Mouse (Mus musculus) MEL (cell line): ENCODE measurements around the gene Slc13a4. TPM values are rescaled to one million over a fixed set of nuclear protein-coding genes. Genes with fewer than 3 reads are reported as not detected.

Experiments used
- DNase-seq: peaks from one replicate; pipeline ENCODE4 v3.0.0; 2011; ENCODE audit warnings: low read depth, low spot score
- H3K27ac ChIP-seq: 2 replicates; pipeline ENCODE4 v1.5.1; 2012; ENCODE audit warnings: low read depth, mild to moderate bottlenecking, control low read depth, low read length, moderate library complexity; ENCODE audit not compliant: control insufficient read depth
- H3K27me3 ChIP-seq, 2 experiments: fragments of 150-350 bp in 1 of 2; sonication (generic) in 1 of 2; 2 replicates each; pipeline ENCODE4 v1.6.1; 2012; ENCODE audit warnings: low read length in 2 of 2, mild to moderate bottlenecking in 2 of 2, improper control_type of control experiment in 1 of 2, moderate library complexity in 1 of 2; ENCODE audit not compliant: insufficient read depth in 2 of 2, control insufficient read depth in 1 of 2
- H3K36me3 ChIP-seq, 2 experiments: 2 replicates each; pipeline ENCODE4 v1.6.1; 2012 to 2014; ENCODE audit warnings: low read length in 2 of 2, improper control_type of control experiment in 1 of 2, inconsistent platforms in 1 of 2, mild to moderate bottlenecking in 1 of 2; ENCODE audit not compliant: insufficient read depth in 2 of 2, control insufficient read depth in 1 of 2
- H3K4me1 ChIP-seq, 2 experiments: fragments of 150-350 bp in 1 of 2; sonication (generic) in 1 of 2; 2 replicates each; pipeline ENCODE4 v1.6.1; 2012; ENCODE audit warnings: low read length in 2 of 2, improper control_type of control experiment in 1 of 2, mild to moderate bottlenecking in 1 of 2; ENCODE audit not compliant: insufficient read depth in 2 of 2, control insufficient read depth in 1 of 2
- H3K4me3 ChIP-seq, 2 experiments: fragments of 150-350 bp in 1 of 2; sonication (generic) in 1 of 2; 2 replicates each; pipeline ENCODE4 v1.5.1; 2012; ENCODE audit warnings: low read depth in 2 of 2, low read length in 2 of 2, mild to moderate bottlenecking in 2 of 2, moderate library complexity in 2 of 2, control low read depth in 1 of 2, improper control_type of control experiment in 1 of 2; ENCODE audit not compliant: control insufficient read depth in 1 of 2, insufficient read depth in 1 of 2
- H3K79me2 ChIP-seq: 2 replicates; pipeline ENCODE4 v1.6.1; 2012; ENCODE audit warnings: mild to moderate bottlenecking, low read length, moderate library complexity; ENCODE audit not compliant: control insufficient read depth, poor library complexity, insufficient read depth
- H3K9ac ChIP-seq: 2 replicates; pipeline ENCODE4 v1.6.1; 2012; ENCODE audit warnings: low read depth, mild to moderate bottlenecking, control low read depth, low read length, moderate library complexity; ENCODE audit not compliant: control insufficient read depth, poor library complexity, severe bottlenecking
- H3K9me3 ChIP-seq: fragments of 150-350 bp; sonication (generic); replicated peaks from 2 replicates; pipeline ENCODE4 v1.6.1; 2012; ENCODE audit warnings: mild to moderate bottlenecking, low read length, improper control_type of control experiment, moderate library complexity; ENCODE audit not compliant: insufficient read depth
- BHLHE40 ChIP-seq: IDR thresholded peaks from 2 replicates; pipeline ENCODE4 v1.6.1; 2012; ENCODE audit warnings: low read depth, mild to moderate bottlenecking, inconsistent platforms, low read length, improper control_type of control experiment, borderline replicate concordance
- CHD1 ChIP-seq: IDR thresholded peaks from 2 replicates; pipeline ENCODE4 v1.6.1; 2012; ENCODE audit warnings: low read depth, mild to moderate bottlenecking, inconsistent platforms, low read length, improper control_type of control experiment
- CHD2 ChIP-seq: IDR thresholded peaks from 2 replicates; pipeline ENCODE4 v1.6.1; 2011; ENCODE audit warnings: low read length, improper control_type of control experiment
- E2F4 ChIP-seq: IDR thresholded peaks from 2 replicates; pipeline ENCODE4 v1.6.1; 2011; ENCODE audit warnings: low read depth, low read length, improper control_type of control experiment, borderline replicate concordance
- ELF1 ChIP-seq: IDR thresholded peaks from 2 replicates; pipeline ENCODE4 v1.6.1; 2014; ENCODE audit warnings: low read depth, mild to moderate bottlenecking, inconsistent platforms, low read length, improper control_type of control experiment, moderate library complexity
- EP300 ChIP-seq, 2 experiments: IDR thresholded peaks; 2 replicates each; pipeline ENCODE4 v1.6.1; 2011; ENCODE audit warnings: improper control_type of control experiment in 2 of 2, low read length in 2 of 2, low read depth in 1 of 2, mild to moderate bottlenecking in 1 of 2
- ETS1 ChIP-seq: IDR thresholded peaks from 2 replicates; pipeline ENCODE4 v1.6.1; 2012; ENCODE audit warnings: low read depth, mild to moderate bottlenecking, inconsistent platforms, low read length, improper control_type of control experiment, moderate library complexity
- GABPA ChIP-seq: IDR thresholded peaks from 2 replicates; pipeline ENCODE4 v1.6.1; 2012; ENCODE audit warnings: low read depth, mild to moderate bottlenecking, inconsistent platforms, low read length, improper control_type of control experiment, moderate library complexity
- GATA1 ChIP-seq: IDR thresholded peaks from 2 replicates; pipeline ENCODE4 v1.6.1; 2011; ENCODE audit warnings: low read depth, low read length, improper control_type of control experiment
- HCFC1 ChIP-seq: IDR thresholded peaks from 2 replicates; pipeline ENCODE4 v1.6.1; 2012; ENCODE audit warnings: low read depth, mild to moderate bottlenecking, inconsistent platforms, low read length, improper control_type of control experiment, moderate library complexity
- KAT2A ChIP-seq: conservative IDR thresholded peaks from 2 replicates; pipeline ENCODE4 v1.6.1; 2012; ENCODE audit warnings: low read depth, low read length, improper control_type of control experiment, inconsistent platforms
- MAFK ChIP-seq: IDR thresholded peaks from 2 replicates; pipeline ENCODE4 v1.6.1; 2011; ENCODE audit warnings: low read depth, mild to moderate bottlenecking, low read length, improper control_type of control experiment, borderline replicate concordance
- MAX ChIP-seq: IDR thresholded peaks from 2 replicates; pipeline ENCODE4 v1.6.1; 2011; ENCODE audit warnings: low read length, improper control_type of control experiment
- MAZ ChIP-seq: IDR thresholded peaks from 2 replicates; pipeline ENCODE4 v1.6.1; 2012; ENCODE audit warnings: low read depth, mild to moderate bottlenecking, inconsistent platforms, low read length, improper control_type of control experiment
- MEF2A ChIP-seq: IDR thresholded peaks from 2 replicates; pipeline ENCODE4 v1.6.1; 2014; ENCODE audit warnings: low read depth, mild to moderate bottlenecking, inconsistent platforms, low read length, improper control_type of control experiment; ENCODE audit not compliant: poor library complexity, insufficient replicate concordance, severe bottlenecking; ENCODE audit errors: extremely low read depth
- MXI1 ChIP-seq: IDR thresholded peaks from 2 replicates; pipeline ENCODE4 v1.6.1; 2011; ENCODE audit warnings: mild to moderate bottlenecking, low read depth, low read length, improper control_type of control experiment
- NRF1 ChIP-seq: IDR thresholded peaks from 2 replicates; pipeline ENCODE4 v1.6.1; 2014; ENCODE audit warnings: low read depth, mild to moderate bottlenecking, inconsistent platforms, low read length, improper control_type of control experiment, moderate library complexity; ENCODE audit not compliant: poor library complexity, insufficient read depth, severe bottlenecking
- POLR2AphosphoS2 ChIP-seq: IDR thresholded peaks from 2 replicates; pipeline ENCODE4 v1.6.1; 2011; ENCODE audit warnings: low read length, improper control_type of control experiment
- POLR2AphosphoS5 ChIP-seq: IDR thresholded peaks from 2 replicates; pipeline ENCODE4 v1.6.1; 2012; ENCODE audit warnings: low read depth, borderline replicate concordance, mild to moderate bottlenecking, inconsistent platforms, low read length, moderate library complexity, mixed read lengths
- RAD21 ChIP-seq: IDR thresholded peaks from 2 replicates; pipeline ENCODE4 v1.6.1; 2011; ENCODE audit warnings: mild to moderate bottlenecking, low read depth, low read length, improper control_type of control experiment
- SMC3 ChIP-seq: IDR thresholded peaks from 2 replicates; pipeline ENCODE4 v1.6.1; 2011; ENCODE audit warnings: low read depth, low read length, improper control_type of control experiment
- TCF12 ChIP-seq: IDR thresholded peaks from 2 replicates; pipeline ENCODE4 v1.6.1; 2014; ENCODE audit warnings: low read depth, mild to moderate bottlenecking, inconsistent platforms, low read length, improper control_type of control experiment, moderate library complexity
- UBTF ChIP-seq: IDR thresholded peaks from 2 replicates; pipeline ENCODE4 v1.6.1; 2012; ENCODE audit warnings: low read depth, mild to moderate bottlenecking, inconsistent platforms, low read length, improper control_type of control experiment, moderate library complexity, borderline replicate concordance; ENCODE audit not compliant: insufficient read depth
- USF1 ChIP-seq: IDR thresholded peaks from 2 replicates; pipeline ENCODE4 v1.6.1; 2014; ENCODE audit warnings: low read depth, mild to moderate bottlenecking, inconsistent platforms, low read length, improper control_type of control experiment, moderate library complexity
- USF2 ChIP-seq, 2 experiments: IDR thresholded peaks; 2 replicates each; pipeline ENCODE4 v1.6.1; 2011 to 2012; ENCODE audit warnings: improper control_type of control experiment in 2 of 2, low read length in 2 of 2, borderline replicate concordance in 1 of 2, inconsistent platforms in 1 of 2, low read depth in 1 of 2, mild to moderate bottlenecking in 1 of 2; ENCODE audit not compliant: insufficient read depth in 1 of 2
- ZC3H11A ChIP-seq: IDR thresholded peaks from 2 replicates; pipeline ENCODE4 v1.6.1; 2012; ENCODE audit warnings: low read depth, mild to moderate bottlenecking, inconsistent platforms, low read length, improper control_type of control experiment
- ZKSCAN1 ChIP-seq: IDR thresholded peaks from 2 replicates; pipeline ENCODE4 v1.6.1; 2012; ENCODE audit warnings: low read depth, mild to moderate bottlenecking, inconsistent platforms, low read length, improper control_type of control experiment, moderate library complexity
- ZMIZ1 ChIP-seq: IDR thresholded peaks from 2 replicates; pipeline ENCODE4 v1.6.1; 2012; ENCODE audit warnings: low read depth, mild to moderate bottlenecking, inconsistent platforms, low read length, improper control_type of control experiment, moderate library complexity
- polyA plus RNA-seq, 2 experiments: library from polyadenylated mRNA; stranded (reverse) in 1 of 2; unstranded in 1 of 2; fragments of >175 nt in 1 of 2; fragments of >200 nt in 1 of 2; gene quantifications; 2 replicates each; pipeline versions ENCODE4 v1.2.1 to v1.2.4; 2012; ENCODE audit warnings: low replicate concordance in 2 of 2, low read depth in 1 of 2; ENCODE audit not compliant: insufficient read length in 2 of 2, insufficient read depth in 1 of 2, missing spikeins in 1 of 2
- total RNA-seq: library from RNA; depleted of rRNA; stranded (reverse); fragments of 300-350 nt; gene quantifications from 2 replicates; pipeline ENCODE4 v1.2.3, GENCODE M21; 2012

Gene Slc13a4
- total and polyA plus RNA-seq, 3 experiments = 0.14 TPM; not detected in 2

- peaks cover 17% of the 10 kb centered on the region for H3K79me2 ChIP-seq
- no peaks in the 10 kb centered on the region for H3K9me3 ChIP-seq
- DNase-seq = no peak
- H3K9ac ChIP-seq = no peak overlapping the region
- H3K4me1 ChIP-seq = peaks cover 31 to 38% of the 10 kb centered on the region in 2 experiments
- H3K36me3 ChIP-seq = peaks cover 4 to 40% of the 10 kb centered on the region in 2 experiments
- H3K27ac ChIP-seq = no peak overlapping the region
- H3K27me3 ChIP-seq = no peaks in the 10 kb centered on the region
- H3K4me3 ChIP-seq = no peak overlapping the region
- TF ChIP-seq MXI1 = no peak
- TF ChIP-seq UBTF = no peak
- TF ChIP-seq SMC3 = no peak
- no peak for TF ChIP-seq MAZ
- TF ChIP-seq GATA1 = no peak
- no peak for TF ChIP-seq ZKSCAN1
- TF ChIP-seq TCF12 = no peak
- no peak for TF ChIP-seq EP300 (IDR thresholded peaks at IDR 0.05; ENCODE audit: low read depth in 1 of 2, low read length in 2 of 2)
- no peak for TF ChIP-seq ELF1
- no peak for TF ChIP-seq ZC3H11A
- TF ChIP-seq BHLHE40 = no peak
- no peak for TF ChIP-seq HCFC1
- no peak for TF ChIP-seq USF1
- TF ChIP-seq POLR2AphosphoS5 = no peak
- TF ChIP-seq USF2 (IDR thresholded peaks at IDR 0.05; ENCODE audit: borderline replicate concordance in 1 of 2, insufficient read depth in 1 of 2, low read depth in 1 of 2, low read length in 2 of 2) = no peak
- no peak for TF ChIP-seq KAT2A
- TF ChIP-seq MAX = no peak
- no peak for TF ChIP-seq MAFK
- no peak for TF ChIP-seq NRF1
- no peak for TF ChIP-seq E2F4
- TF ChIP-seq, all 39 proteins: peak for 0
These were observed 50.2 kb downstream of the Slc13a4 start for GRCm38 (mm10) chr6:35257626-35258190.

GRCm38 (mm10) chr6:35256691-35257090, 51.2 kb downstream of the Slc13a4 start:
- Histone ChIP-seq H3K9ac (no peak overlapping the region), H3K27ac (no peak overlapping the region), H3K4me1 (peaks cover 31 to 38% of the 10 kb centered on the region in 2 experiments), H3K9me3 (no peaks in the 10 kb centered on the region), H3K27me3 (no peaks in the 10 kb centered on the region), H3K4me3 (0 out of 4 replicates have a peak overlapping the region, but pooled peaks of 1 of the 2 experiments have one; percentile 20), H3K36me3 (peaks cover 3 to 40% of the 10 kb centered on the region in 2 experiments), H3K79me2 (peaks cover 19% of the 10 kb centered on the region)
- peak; percentile 95 for DNase-seq
- no peak for TF ChIP-seq GABPA
- TF ChIP-seq UBTF = no peak
- no peak for TF ChIP-seq RAD21
- TF ChIP-seq MAZ = peak; percentile 46; the same call in 1 of the 2 replicates
- TF ChIP-seq MXI1 = peak; percentile 78
- TF ChIP-seq USF1 = no peak
- peak; percentile 96 to 98 for TF ChIP-seq EP300 (IDR thresholded peaks at IDR 0.05; ENCODE audit: low read depth in 1 of 2, low read length in 2 of 2)
- no peak for TF ChIP-seq NRF1
- peak; percentile 95 for TF ChIP-seq BHLHE40
- TF ChIP-seq ZMIZ1 = no peak
- no peak for TF ChIP-seq POLR2AphosphoS2
- TF ChIP-seq CHD2 = no peak
- TF ChIP-seq GATA1 = peak; percentile 94
- TF ChIP-seq ELF1 = no peak
- no peak for TF ChIP-seq USF2 (IDR thresholded peaks at IDR 0.05; ENCODE audit: borderline replicate concordance in 1 of 2, insufficient read depth in 1 of 2, low read depth in 1 of 2, low read length in 2 of 2)
- peak; percentile 100 for TF ChIP-seq ETS1
- peak; percentile 100 for TF ChIP-seq MEF2A
- TF ChIP-seq TCF12 = peak; percentile 92
- TF ChIP-seq CHD1 = no peak
- TF ChIP-seq MAX = peak; percentile 34; the same call in 1 of the 2 replicates
